Mouse (Mus musculus) bone marrow macrophage, adult 2 months (primary cell): ENCODE results near the gene Fbxo9.

ENCODE experiments used
- CTCF ChIP-seq: IDR thresholded peaks from 2 replicates; pipeline ENCODE4 v1.5.1; 2012; ENCODE audit warnings: low read depth, mild to moderate bottlenecking, low read length, moderate library complexity
- POLR2A ChIP-seq: IDR thresholded peaks from 2 replicates; pipeline ENCODE4 v1.6.1; 2012; ENCODE audit warnings: mild to moderate bottlenecking, low read depth, low read length, borderline replicate concordance

GRCm38 (mm10) chr9:78090596-78090995, 18.3 kb downstream of the Fbxo9 start:
- TF ChIP-seq CTCF (no peak), POLR2A (no peak)
